Comparison of ENCODE assay signal across 24 mouse cellular contexts in genomic region chr13:31248996-31249395, GRCm38 (mm10).
DNase-seq lines count a peak whose midpoint lies in the region; ATAC-seq and TF ChIP-seq lines count a peak whose summit lies in the region.
"Had no signal": no experiment of that assay in that cellular context is flagged by ENCODE, and none has a peak within 500 bp of the region (broad histone marks: within the 10 kb centered on the region; RNA-seq: fewer than 3 reads in every experiment).

No protein-coding gene starts in this region.

- no peaks in the 10 kb centered on the region for H3K36me3 ChIP-seq in forebrain, embryonic 15.5 days
- H3K36me3 ChIP-seq in forebrain, embryonic 14.5 days (ENCODE audit: control insufficient read depth, insufficient read depth, low read length): no peaks in the 10 kb centered on the region
- H3K36me3 ChIP-seq in lung, embryonic 14.5 days (ENCODE audit: insufficient read depth): no peaks in the 10 kb centered on the region
- H3K36me3 ChIP-seq: embryonic facial prominence, embryonic 15.5 days; G1E; hindbrain, embryonic 12.5 days; hindbrain, embryonic 15.5 days had no signal

- 84% methylated on average over 3 of the region's 3 CpGs for WGBS in forebrain, embryonic 15.5 days
- 96% methylated on average over 3 of the region's 3 CpGs for WGBS in forebrain, embryonic 14.5 days
- WGBS in lung, embryonic 14.5 days: 57% methylated on average over 3 of the region's 3 CpGs

- DNase-seq in forebrain, embryonic 14.5 days (ENCODE audit: low spot score): no peak
- DNase-seq in lung, embryonic 14.5 days: peak; percentile 43
- no peak for DNase-seq in lung, postnatal 36 days
- DNase-seq in brain, embryonic 14.5 days (ENCODE audit: low read depth): peak; percentile 5
- no peak for DNase-seq in urinary bladder, postnatal 36 days (ENCODE audit: low spot score in 2 of 2)
- DNase-seq: adrenal gland, postnatal 10 days; adrenal gland, postnatal 36 days; B cell, adult 2 months; cerebellum, adult 11 months; cerebellum, adult 2 months; cerebellum, adult 9-11 months; cerebellum, postnatal 25 days; gastrocnemius, adult 2 months; gastrocnemius, postnatal 14 days had no signal

- H3K9me3 ChIP-seq in forebrain, embryonic 15.5 days: no peaks in the 10 kb centered on the region
- H3K9me3 ChIP-seq in forebrain, embryonic 14.5 days (replicated peaks; ENCODE audit: control insufficient read depth, low read length): no peaks in the 10 kb centered on the region
- no peaks in the 10 kb centered on the region for H3K9me3 ChIP-seq in lung, embryonic 14.5 days (ENCODE audit: low read depth, low read length)
- H3K9me3 ChIP-seq: embryonic facial prominence, embryonic 15.5 days; forebrain, embryonic 13.5 days; G1E; hindbrain, embryonic 12.5 days; hindbrain, embryonic 15.5 days had no signal

- no peaks in the 10 kb centered on the region for H3K4me1 ChIP-seq in forebrain, embryonic 15.5 days
- no peaks in the 10 kb centered on the region for H3K4me1 ChIP-seq in forebrain, embryonic 14.5 days (ENCODE audit: control insufficient read depth, insufficient read depth, low read length)
- peaks cover 7% of the 10 kb centered on the region; the same call in 1 of the 2 replicates for H3K4me1 ChIP-seq in lung, embryonic 14.5 days (ENCODE audit: insufficient read depth)
- H3K4me1 ChIP-seq: forebrain, embryonic 13.5 days; hindbrain, embryonic 12.5 days; hindbrain, embryonic 15.5 days had no signal

- no peak overlapping the region for H3K4me3 ChIP-seq in forebrain, embryonic 15.5 days
- no peak overlapping the region for H3K4me3 ChIP-seq in forebrain, embryonic 14.5 days (ENCODE audit: low read depth, low read length)
- H3K4me3 ChIP-seq in lung, embryonic 14.5 days (ENCODE audit: low read depth, low read length): no peak overlapping the region
- H3K4me3 ChIP-seq: embryonic facial prominence, embryonic 15.5 days; forebrain, embryonic 13.5 days; gastrocnemius, adult 2 months; hindbrain, embryonic 12.5 days; hindbrain, embryonic 15.5 days had no signal

- H3K4me2 ChIP-seq in forebrain, embryonic 15.5 days (replicated peaks): no peak overlapping the region
- H3K4me2 ChIP-seq in forebrain, embryonic 14.5 days (ENCODE audit: low read length): no peak overlapping the region
- no peak overlapping the region for H3K4me2 ChIP-seq in lung, embryonic 14.5 days
- H3K4me2 ChIP-seq: embryonic facial prominence, embryonic 15.5 days; forebrain, embryonic 13.5 days; heart, embryonic 11.5 days; hindbrain, embryonic 12.5 days; hindbrain, embryonic 15.5 days had no signal

- TF ChIP-seq CTCF in lung, embryonic 14.5 days (IDR thresholded peaks at IDR 0.05; ENCODE audit: low read depth): no peak
- TF ChIP-seq CTCF in brain, embryonic 14.5 days (IDR thresholded peaks at IDR 0.05; ENCODE audit: borderline replicate concordance, extremely low read depth, insufficient read depth, insufficient read length): no peak

- H3K27me3 ChIP-seq in forebrain, embryonic 15.5 days: no peaks in the 10 kb centered on the region
- no peaks in the 10 kb centered on the region for H3K27me3 ChIP-seq in forebrain, embryonic 14.5 days (replicated peaks; ENCODE audit: control insufficient read depth, insufficient read depth, low read length)
- H3K27me3 ChIP-seq in lung, embryonic 14.5 days (ENCODE audit: insufficient read depth, low read length): no peaks in the 10 kb centered on the region
- H3K27me3 ChIP-seq: CH12.LX; embryonic facial prominence, embryonic 15.5 days; forebrain, embryonic 13.5 days; hindbrain, embryonic 12.5 days; hindbrain, embryonic 15.5 days; Patski had no signal

- peak overlapping the region; percentile 69 for H3K27ac ChIP-seq in forebrain, embryonic 15.5 days (replicated peaks)
- H3K27ac ChIP-seq in forebrain, embryonic 14.5 days (ENCODE audit: low read depth, low read length): no peak overlapping the region
- H3K27ac ChIP-seq in lung, embryonic 14.5 days (ENCODE audit: low read depth): peak overlapping the region; percentile 25
- H3K27ac ChIP-seq: forebrain, embryonic 13.5 days; gastrocnemius, adult 2 months; hindbrain, embryonic 12.5 days; hindbrain, embryonic 15.5 days had no signal

- ATAC-seq in forebrain, embryonic 15.5 days (replicated peaks): no peak; the same call in 1 of the 2 replicates
- ATAC-seq in forebrain, embryonic 14.5 days: no peak
- ATAC-seq in lung, embryonic 14.5 days (ENCODE audit: insufficient read depth): peak; percentile 51
- ATAC-seq: intestine, postnatal 0 days; Patski had no signal

- no peak for TF ChIP-seq POLR2A in brain, embryonic 14.5 days (IDR thresholded peaks at IDR 0.05; ENCODE audit: borderline replicate concordance, extremely low read depth, insufficient read depth, insufficient read length, poor library complexity, severe bottlenecking)

- H3K9ac ChIP-seq in forebrain, embryonic 15.5 days (replicated peaks): no peak overlapping the region
- no peak overlapping the region for H3K9ac ChIP-seq in forebrain, embryonic 14.5 days (ENCODE audit: low read length)
- H3K9ac ChIP-seq in lung, embryonic 14.5 days: no peak overlapping the region
- H3K9ac ChIP-seq: embryonic facial prominence, embryonic 15.5 days; forebrain, embryonic 13.5 days; hindbrain, embryonic 12.5 days; hindbrain, embryonic 15.5 days had no signal

Comparison
In these comparisons a context has a peak if more than half of its experiments do, and no peak if none do; other contexts are left out.
1. DNase-seq: peak in lung, embryonic 14.5 days (single experiment) and brain, embryonic 14.5 days (single experiment); none in forebrain, embryonic 14.5 days (single experiment), lung, postnatal 36 days (single experiment) and urinary bladder, postnatal 36 days (0 of 2).